Mouse (Mus musculus) left cerebral cortex, postnatal 25 days (tissue): ENCODE measurements at regions not wholly inside any gene's neighbourhood (a gene's known extent, or its start where the extent isn't known, plus 50 kb on each side); places are given as distances from the start of the nearest gene placed in this dataset.

Experiments used
- DNase-seq, 2 experiments: peaks; one replicate each; pipeline ENCODE4 v3.0.0; 2022; ENCODE audit warnings: low spot score in 2 of 2, mixed read lengths in 1 of 2
- intact Hi-C: fragments of 180-260 bp; cut with DNase I; formaldehyde crosslinking; loops from one replicate; pipeline ENCODE4 v1.15.1; 2025

GRCm38 (mm10) chr14:105056171-105056570 lies 121.0 kb downstream of the Rbm26 start:
- no peak for DNase-seq
- intact Hi-C loops, result no loop called here

GRCm38 (mm10) chr14:105038798-105039197 lies 138.3 kb downstream of the Rbm26 start:
- intact Hi-C loops, result loop anchor here (10.0 kb wide), 1 partner anchor 1314 kb away; no protein-coding TSS in a partner anchor
- no peak for DNase-seq

GRCm38 (mm10) chr14:105034712-105035377 lies 142.3 kb downstream of the Rbm26 start:
- intact Hi-C loops, result loop anchor here (5.0 to 10.0 kb wide), 2 partner anchors 998 to 1310 kb away; no protein-coding TSS in a partner anchor
- DNase-seq, result peak; percentile 7 to 51

GRCm38 (mm10) chr14:105019971-105020370 lies 157.2 kb downstream of the Rbm26 start:
- intact Hi-C loops, result no loop called here
- no peak for DNase-seq

GRCm38 (mm10) chr14:105016089-105016846 lies 160.9 kb downstream of the Rbm26 start:
- DNase-seq, result peak in 1 of 2 experiments; percentile 11
- intact Hi-C loops, result no loop called here

GRCm38 (mm10) chr14:105015278-105015677 lies 161.8 kb downstream of the Rbm26 start:
- intact Hi-C loops, result no loop called here
- DNase-seq, result no peak

- intact Hi-C loops, result no loop called here
Observed at GRCm38 (mm10) chr14:105010742-105011141, 166.4 kb downstream of the Rbm26 start.

GRCm38 (mm10) chr14:105008331-105008730 lies 168.8 kb downstream of the Rbm26 start:
- intact Hi-C loops, result no loop called here
- no peak for DNase-seq

More at GRCm38 (mm10) chr14:105010742-105011141, 166.4 kb downstream of the Rbm26 start:
- DNase-seq, result no peak

GRCm38 (mm10) chr14:104994066-104994465 lies 183.1 kb downstream of the Rbm26 start:
- no peak for DNase-seq
- intact Hi-C loops, result loop anchor here (2.0 kb wide), 1 partner anchor 13 kb away; no protein-coding TSS in a partner anchor

- DNase-seq, result no peak
- intact Hi-C loops, result no loop called here
Observed at GRCm38 (mm10) chr14:104966046-104966445, 211.1 kb downstream of the Rbm26 start.

- intact Hi-C loops, result no loop called here
Observed at GRCm38 (mm10) chr14:104943450-104943849, 233.7 kb downstream of the Rbm26 start.

GRCm38 (mm10) chr14:104939961-104940360 lies 237.2 kb downstream of the Rbm26 start:
- DNase-seq, result no peak
- intact Hi-C loops, result no loop called here

More at GRCm38 (mm10) chr14:104943450-104943849, 233.7 kb downstream of the Rbm26 start:
- no peak for DNase-seq

- peak in 1 of 2 experiments; percentile 2 for DNase-seq
- intact Hi-C loops, result no loop called here
Observed at GRCm38 (mm10) chr14:104937083-104937864, 239.9 kb downstream of the Rbm26 start.

- no peak for DNase-seq
Observed at GRCm38 (mm10) chr14:104935956-104936355, 241.2 kb downstream of the Rbm26 start.

GRCm38 (mm10) chr14:104905706-104906105 lies 271.4 kb downstream of the Rbm26 start:
- no peak for DNase-seq
- intact Hi-C loops, result no loop called here

More at GRCm38 (mm10) chr14:104935956-104936355, 241.2 kb downstream of the Rbm26 start:
- intact Hi-C loops, result no loop called here

- DNase-seq, result no peak
- intact Hi-C loops, result no loop called here
Observed at GRCm38 (mm10) chr14:104902120-104903027, 274.8 kb downstream of the Rbm26 start.

- intact Hi-C loops, result no loop called here
- DNase-seq, result no peak
Observed at GRCm38 (mm10) chr14:104901072-104901471, 276.1 kb downstream of the Rbm26 start.

- DNase-seq, result no peak
- intact Hi-C loops, result no loop called here
Observed at GRCm38 (mm10) chr14:104871203-104871602, 305.9 kb downstream of the Rbm26 start.

- DNase-seq, result no peak
- intact Hi-C loops, result no loop called here
Observed at GRCm38 (mm10) chr14:104867540-104867939, 309.6 kb downstream of the Rbm26 start.
